Mouse (Mus musculus): ENCODE data around the gene Hs3st1. TPM values are rescaled to one million over a fixed set of nuclear protein-coding genes. Genes with fewer than 3 reads are reported as not detected.

Hs3st1 gene
- total RNA-seq, 2 experiments from 2014 or later, result 7.0 to 7.5 TPM

GRCm38 (mm10) chr5:39612240-39612639 is 143.0 kb downstream of the Hs3st1 start:
- intact Hi-C loops (cut with DNase I), result no loop called here
- no peak for DNase-seq

GRCm38 (mm10) chr5:39608260-39608659 is 147.0 kb downstream of the Hs3st1 start:
- intact Hi-C loops (cut with DNase I), result no loop called here
- no peak for DNase-seq

- intact Hi-C loops (cut with DNase I), result no loop called here
- no peak for DNase-seq
These were observed 160.5 kb downstream of the Hs3st1 start for GRCm38 (mm10) chr5:39594737-39595136.

Measured in heart, postnatal 36 days (tissue).